ENCODE assay signal across 18 mouse cellular contexts in genomic region chr12:83524329-83524728, GRCm38 (mm10). TPM values are rescaled to one million over a fixed set of nuclear protein-coding genes. Genes with fewer than 3 reads are reported as not detected.
DNase-seq lines count a peak whose midpoint lies in the region; ATAC-seq and TF ChIP-seq lines count a peak whose summit lies in the region.
"Had no signal": no experiment of that assay in that cellular context is flagged by ENCODE, and none has a peak within 500 bp of the region (broad histone marks: within the 10 kb centered on the region; RNA-seq: fewer than 3 reads in every experiment).

No protein-coding gene starts in this region.

- in situ Hi-C loops in CH12.LX (cut with MboI; ENCODE audit: low pct_ligation_motif_present, low pct_unique_long_range_greater_than_20kb, low sequenced_read_pairs), result no loop called here

- H3K4me1 ChIP-seq in heart, embryonic 11.5 days (ENCODE audit: control insufficient read depth, insufficient read depth, low read length), result peaks cover 24% of the 10 kb centered on the region
- H3K4me1 ChIP-seq in CH12.LX (ENCODE audit: control insufficient read depth in 1 of 2, insufficient read depth in 2 of 2) (peaks cover 7 to 28% of the 10 kb centered on the region in 2 experiments; a peak in 3 of 4 replicates), E14TG2a.4 (replicated peaks; ENCODE audit: low read depth, low read length) (peaks cover 90% of the 10 kb centered on the region)
- peaks cover 40% of the 10 kb centered on the region for H3K4me1 ChIP-seq in liver, embryonic 12.5 days

- H3K27ac ChIP-seq in heart, embryonic 11.5 days (ENCODE audit: low read depth, low read length), result no peak overlapping the region
- no peak overlapping the region for H3K27ac ChIP-seq in CH12.LX (ENCODE audit: insufficient read depth, low read depth)
- H3K27ac ChIP-seq in liver, embryonic 12.5 days, result no peak overlapping the region
- H3K27ac ChIP-seq: hindbrain, embryonic 15.5 days; macrophage; midbrain, embryonic 12.5 days; neural tube, embryonic 15.5 days; stomach, postnatal 0 days had no signal

- no peaks in the 10 kb centered on the region for H3K27me3 ChIP-seq in heart, embryonic 11.5 days (ENCODE audit: control insufficient read depth, insufficient read depth, low read length)
- H3K27me3 ChIP-seq in CH12.LX (replicated peaks) (no peaks in the 10 kb centered on the region), E14TG2a.4 (ENCODE audit: insufficient read depth, low read length) (no peaks in the 10 kb centered on the region)
- no peaks in the 10 kb centered on the region for H3K27me3 ChIP-seq in liver, embryonic 12.5 days (replicated peaks)
- H3K27me3 ChIP-seq: hindbrain, embryonic 15.5 days; neural tube, embryonic 15.5 days had no signal

- TF ChIP-seq CTCF in CH12.LX (conservative IDR thresholded peaks at IDR 0.05 in 1 of 2, IDR thresholded peaks at IDR 0.05 in 1 of 2; ENCODE audit: low read depth in 2 of 2, low read length in 2 of 2) (0 out of 4 replicates have a peak, but pooled peaks of 1 of the 2 experiments have one; percentile 1), E14TG2a.4 (conservative IDR thresholded peaks at IDR 0.05; ENCODE audit: low read length) (no peak)

- dilution Hi-C loops in CH12.LX (cut with MboI; ENCODE audit: extremely low pct_ligation_motif_present, extremely low pct_unique_long_range_greater_than_20kb, low sequenced_read_pairs), result no loop called here

- H3K79me2 ChIP-seq in CH12.LX (replicated peaks; ENCODE audit: control insufficient read depth, extremely low read depth, insufficient read depth, poor library complexity, severe bottlenecking), result 0 out of 2 replicates have a peak, but pooled peaks cover 2% of the 10 kb centered on the region

- no peak for TF ChIP-seq EP300 in CH12.LX (IDR thresholded peaks at IDR 0.05; ENCODE audit: low read length)

- no peak for TF ChIP-seq POLR2A in CH12.LX (IDR thresholded peaks at IDR 0.05; ENCODE audit: low read depth, low read length)

- H3K4me2 ChIP-seq in heart, embryonic 11.5 days, result no peak overlapping the region
- H3K4me2 ChIP-seq in CH12.LX (ENCODE audit: insufficient read depth, low read depth, poor library complexity, severe bottlenecking), result no peak overlapping the region
- H3K4me2 ChIP-seq in liver, embryonic 12.5 days, result no peak overlapping the region
- H3K4me2 ChIP-seq: hindbrain, embryonic 15.5 days; midbrain, embryonic 12.5 days; neural tube, embryonic 15.5 days had no signal

- TF ChIP-seq RAD21 in CH12.LX (IDR thresholded peaks at IDR 0.05; ENCODE audit: low read depth, low read length), result no peak

- no peak overlapping the region for H3K9ac ChIP-seq in heart, embryonic 11.5 days (ENCODE audit: low read depth, low read length)
- H3K9ac ChIP-seq in CH12.LX (ENCODE audit: insufficient read depth, low read depth), result no peak overlapping the region
- H3K9ac ChIP-seq in liver, embryonic 12.5 days, result no peak overlapping the region
- H3K9ac ChIP-seq: hindbrain, embryonic 15.5 days; midbrain, embryonic 12.5 days; neural tube, embryonic 15.5 days had no signal

- DNase-seq in heart, adult 18-20 months, result peak; percentile 27 to 42
- no peak for DNase-seq in CH12.LX (ENCODE audit: extremely low read depth)
- peak; percentile 41 to 49 for DNase-seq in cerebellum, postnatal 14 days
- no peak for DNase-seq in adrenal gland, postnatal 14 days
- DNase-seq: adrenal gland, adult 8-10 months; left cerebral cortex, postnatal 4 days; lung, adult 2 months; right cerebral cortex, postnatal 25 days had no signal

- no peaks in the 10 kb centered on the region for H3K36me3 ChIP-seq in heart, embryonic 11.5 days (ENCODE audit: control insufficient read depth, insufficient read depth, low read length)
- H3K36me3 ChIP-seq in CH12.LX (replicated peaks in 1 of 2; ENCODE audit: control insufficient read depth in 1 of 2, insufficient read depth in 1 of 2, low read length in 1 of 2) (peaks cover 2 to 35% of the 10 kb centered on the region in 2 experiments), E14TG2a.4 (ENCODE audit: insufficient read depth, low read length) (peaks cover 42% of the 10 kb centered on the region)
- H3K36me3 ChIP-seq in liver, embryonic 12.5 days, result peaks cover 15% of the 10 kb centered on the region
- H3K36me3 ChIP-seq: midbrain, embryonic 12.5 days had no signal

- 70% methylated on average over 5 of the region's 5 CpGs for WGBS in heart, embryonic 11.5 days (ENCODE audit: insufficient replicate concordance)
- 74% methylated on average over 5 of the region's 5 CpGs for WGBS in liver, embryonic 12.5 days (ENCODE audit: insufficient replicate concordance)

- no peak overlapping the region for H3K4me3 ChIP-seq in heart, embryonic 11.5 days (ENCODE audit: low read depth, low read length)
- H3K4me3 ChIP-seq in CH12.LX (replicated peaks in 1 of 3; ENCODE audit: low read depth in 2 of 3, low read length in 2 of 3, poor library complexity in 1 of 3), result no peak overlapping the region
- H3K4me3 ChIP-seq in E14TG2a.4 (replicated peaks; ENCODE audit: low read length), result peak overlapping the region; percentile 59
- no peak overlapping the region for H3K4me3 ChIP-seq in liver, embryonic 12.5 days
- H3K4me3 ChIP-seq: hindbrain, embryonic 15.5 days; midbrain, embryonic 12.5 days; myocyte; neural tube, embryonic 15.5 days had no signal

- H3K9me3 ChIP-seq in heart, embryonic 11.5 days (replicated peaks; ENCODE audit: control insufficient read depth, low read length), result no peaks in the 10 kb centered on the region
- H3K9me3 ChIP-seq in CH12.LX (replicated peaks; ENCODE audit: low read length) (no peaks in the 10 kb centered on the region), E14TG2a.4 (ENCODE audit: low read length) (no peaks in the 10 kb centered on the region)
- H3K9me3 ChIP-seq in liver, embryonic 12.5 days (replicated peaks), result no peaks in the 10 kb centered on the region
- H3K9me3 ChIP-seq: hindbrain, embryonic 15.5 days; midbrain, embryonic 12.5 days; neural tube, embryonic 15.5 days had no signal

- no peak for ATAC-seq in heart, embryonic 11.5 days (replicated peaks; ENCODE audit: insufficient number of reproducible peaks, low FRiP score, low TSS enrichment)
- ATAC-seq in liver, embryonic 12.5 days, result no peak
- ATAC-seq: intestine, embryonic 16.5 days had no signal

TF ChIP-seq in CH12.LX, 34 proteins besides CTCF, POLR2A, EP300 and RAD21:
- TF ChIP-seq CHD2 (IDR thresholded peaks at IDR 0.05; ENCODE audit: low read length), result no peak
- 0 out of 2 replicates have a peak, but pooled peaks have one; percentile 52 for TF ChIP-seq MAFK (IDR thresholded peaks at IDR 0.05; ENCODE audit: insufficient replicate concordance, low read length)
- no peak for TF ChIP-seq ZC3H11A (IDR thresholded peaks at IDR 0.05; ENCODE audit: low read depth, low read length)

RNA-seq across cellular contexts. Expression of gene Dcaf4, which starts 4.1 kb away (rescaled TPM):
- 10 to 100 TPM; 12.6 to 12.7 TPM for total RNA-seq in heart, adult 18-20 months (2021)
- polyA plus RNA-seq in heart, embryonic 11.5 days (2014; fragmentation: Nextera tagmentation; extraction: Ambion mirVana), result 23.8 and 24.1 TPM in 2 replicates
- 22.0 and 22.1 TPM in 2 replicates for total RNA-seq in CH12.LX (2012; rRNA removed)
- total RNA-seq in CH12.LX (2014; rRNA removed), result 21.5 and 23.6 TPM in 2 replicates
- 17.3 and 19.4 TPM in 2 replicates for polyA plus RNA-seq in CH12.LX (2012; ENCODE audit: insufficient read length, low read depth)
- polyA plus RNA-seq in liver, embryonic 12.5 days (2016; fragmentation: Nextera tagmentation; extraction: Ambion mirVana), result 16.9 and 18.7 TPM in 2 replicates
- 45.2 and 45.4 TPM in 2 replicates for total RNA-seq in adrenal gland, postnatal 14 days (2021)

RNA-seq across cellular contexts. Expression of gene Dpf3, which starts 36.8 kb away (rescaled TPM):
- total RNA-seq in heart, adult 18-20 months (2021), result 10 to 100 TPM; 16.2 to 20.3 TPM
- polyA plus RNA-seq in heart, embryonic 11.5 days (2014; fragmentation: Nextera tagmentation; extraction: Ambion mirVana), result 29.7 TPM in 2 replicates
- 0.42 TPM in 2 replicates for total RNA-seq in CH12.LX (2012; rRNA removed)
- 0.85 and 1.2 TPM in 2 replicates for total RNA-seq in CH12.LX (2014; rRNA removed)
- 1.2 and 3.2 TPM in 2 replicates for polyA plus RNA-seq in CH12.LX (2012; ENCODE audit: insufficient read length, low read depth)
- polyA plus RNA-seq in liver, embryonic 12.5 days (2016; fragmentation: Nextera tagmentation; extraction: Ambion mirVana), result 8.2 and 8.5 TPM in 2 replicates
- 10.6 and 12.2 TPM in 2 replicates for total RNA-seq in adrenal gland, postnatal 14 days (2021)
- polyA plus RNA-seq: macrophage had no signal

Comparison
In these comparisons a context has a peak if more than half of its experiments do, and no peak if none do; other contexts are left out.
1. DNase-seq: peak in heart, adult 18-20 months (2 of 2) and cerebellum, postnatal 14 days (2 of 2); none in CH12.LX (single experiment) and adrenal gland, postnatal 14 days (single experiment).